Comparison of ENCODE assay signal across 13 mouse cellular contexts in the genomic region with DNA sequence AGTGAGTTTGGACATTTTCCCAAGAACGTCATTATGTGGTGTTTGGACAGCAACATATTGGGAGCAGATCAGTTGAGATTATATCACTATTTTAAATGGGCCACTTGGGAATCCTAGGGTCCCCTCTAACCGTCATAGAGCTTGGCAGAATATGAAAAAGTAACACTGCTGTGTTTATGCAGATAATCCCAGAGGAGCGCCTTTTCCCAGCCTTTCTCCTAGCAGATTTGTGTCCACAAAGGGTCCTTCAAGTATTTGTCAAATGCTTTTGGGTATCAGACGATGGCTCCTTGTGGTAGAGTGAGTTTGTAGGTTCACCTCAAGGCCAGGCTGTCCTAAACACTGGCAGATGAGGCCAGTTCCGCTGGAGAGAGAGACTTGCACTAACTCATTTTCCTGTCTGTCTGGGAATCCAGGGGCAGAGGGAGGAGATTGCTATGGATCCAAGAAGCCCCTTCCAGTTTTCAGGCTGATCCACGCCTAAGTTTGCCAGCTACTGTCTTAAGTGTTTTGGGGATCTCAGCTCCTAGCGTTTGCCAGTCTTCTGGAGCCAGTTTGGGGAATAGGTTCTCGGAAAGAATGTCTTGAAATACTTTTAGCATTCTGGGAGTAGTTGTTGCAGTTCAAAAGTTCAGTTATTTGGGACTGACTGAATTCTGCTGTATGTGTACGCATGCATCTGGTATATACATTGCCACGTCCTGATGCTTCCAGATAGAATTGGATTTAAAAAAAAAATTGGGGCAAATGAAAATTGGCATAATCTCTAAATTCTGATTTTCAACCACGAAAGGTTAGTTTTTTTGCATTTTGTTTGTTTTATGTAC.
DNase-seq lines count a peak whose midpoint lies in the region; ATAC-seq lines count a peak whose summit lies in the region.
"Had no signal": no experiment of that assay in that cellular context is flagged by ENCODE, and none has a peak within 500 bp of the region (broad histone marks: within the 10 kb centered on the region; RNA-seq: fewer than 3 reads in every experiment).

No protein-coding gene starts in this region.

- peak; percentile 25 to 27 for DNase-seq in heart, adult 18-20 months
- no peak for DNase-seq in heart, postnatal 14 days
- no peak for DNase-seq in lung, adult 18-20 months
- peak; percentile 34 for DNase-seq in lung, postnatal 36 days
- no peak for DNase-seq in testis, postnatal 10 days (ENCODE audit: low spot score)
- DNase-seq in spleen, postnatal 36 days (ENCODE audit: low spot score in 2 of 2): no peak
- DNase-seq: cerebellum, adult 9-11 months; kidney, postnatal 10 days had no signal

- intact Hi-C loops in heart, postnatal 14 days (cut with DNase I): loop anchor here (5.0 kb wide), 1 partner anchor 54 kb away; no protein-coding TSS in a partner anchor

- no peaks in the 10 kb centered on the region for H3K36me3 ChIP-seq in lung, embryonic 15.5 days
- H3K36me3 ChIP-seq in heart, embryonic 13.5 days: no peaks in the 10 kb centered on the region
- H3K36me3 ChIP-seq: liver, embryonic 12.5 days; midbrain, embryonic 10.5 days had no signal

- H3K9ac ChIP-seq in lung, embryonic 15.5 days: no peak overlapping the region
- 0 out of 2 replicates have a peak overlapping the region, but pooled peaks have one; percentile 10 for H3K9ac ChIP-seq in heart, embryonic 13.5 days
- H3K9ac ChIP-seq: liver, embryonic 12.5 days had no signal

- no peaks in the 10 kb centered on the region for H3K9me3 ChIP-seq in lung, embryonic 15.5 days
- H3K9me3 ChIP-seq in heart, embryonic 13.5 days: no peaks in the 10 kb centered on the region
- H3K9me3 ChIP-seq: liver, embryonic 12.5 days; midbrain, embryonic 10.5 days had no signal

- no peak overlapping the region for H3K4me3 ChIP-seq in lung, embryonic 15.5 days
- no peak overlapping the region for H3K4me3 ChIP-seq in heart, embryonic 13.5 days
- H3K4me3 ChIP-seq: left cerebral cortex, adult 2 months; liver, embryonic 12.5 days; midbrain, embryonic 10.5 days had no signal

- H3K4me2 ChIP-seq in lung, embryonic 15.5 days: peak overlapping the region; percentile 14
- no peak overlapping the region for H3K4me2 ChIP-seq in heart, embryonic 13.5 days
- H3K4me2 ChIP-seq: liver, embryonic 12.5 days had no signal

- 26% methylated on average over 11 of the region's 11 CpGs for WGBS in lung, embryonic 15.5 days
- WGBS in heart, embryonic 13.5 days: 53% methylated on average over 11 of the region's 11 CpGs

- peak overlapping the region; percentile 36; the same call in 1 of the 2 replicates for H3K27ac ChIP-seq in lung, embryonic 15.5 days
- peak overlapping the region; percentile 59 for H3K27ac ChIP-seq in heart, embryonic 13.5 days (replicated peaks)
- H3K27ac ChIP-seq: left cerebral cortex, adult 2 months; liver, embryonic 12.5 days; midbrain, embryonic 10.5 days had no signal

- H3K4me1 ChIP-seq in lung, embryonic 15.5 days: peaks cover 37% of the 10 kb centered on the region
- peaks cover 58% of the 10 kb centered on the region for H3K4me1 ChIP-seq in heart, embryonic 13.5 days

- no peaks in the 10 kb centered on the region for H3K27me3 ChIP-seq in lung, embryonic 15.5 days
- no peaks in the 10 kb centered on the region for H3K27me3 ChIP-seq in heart, embryonic 13.5 days (replicated peaks)
- H3K27me3 ChIP-seq: liver, embryonic 12.5 days had no signal

- ATAC-seq in lung, embryonic 15.5 days (ENCODE audit: borderline replicate concordance, extremely low read depth, low FRiP score, low TSS enrichment): peak; percentile 77; the same call in 1 of the 2 replicates
- ATAC-seq in heart, embryonic 13.5 days (ENCODE audit: extremely low read depth, insufficient number of reproducible peaks, low FRiP score, low TSS enrichment): no peak
- ATAC-seq: liver, embryonic 12.5 days had no signal

Comparison
In these comparisons a context has a peak if more than half of its experiments do, and no peak if none do; other contexts are left out.
1. DNase-seq: peak in heart, adult 18-20 months (2 of 2) and lung, postnatal 36 days (single experiment); none in heart, postnatal 14 days (0 of 2), lung, adult 18-20 months (0 of 2), testis, postnatal 10 days (single experiment) and spleen, postnatal 36 days (0 of 2).